Mouse (Mus musculus) midbrain, embryonic 13.5 days (tissue): ENCODE measurements around the gene Them4. TPM values are rescaled to one million over a fixed set of nuclear protein-coding genes. Genes with fewer than 3 reads are reported as not detected.

Experiments used
- ATAC-seq: fragments of 200-750 bp; cut with Nextera tagmentation; 2 replicates; pipeline ENCODE4 v1.8.0; 2017; ENCODE audit warnings: mild to moderate bottlenecking, moderate TSS enrichment, moderate library complexity
- H3K27ac ChIP-seq: fragments of 300-500 bp; sonication (generic); 2 replicates; pipeline ENCODE4 v1.5.1; 2015; ENCODE audit warnings: inconsistent platforms, mild to moderate bottlenecking, moderate library complexity
- H3K27me3 ChIP-seq: fragments of 300-500 bp; sonication (generic); 2 replicates; pipeline ENCODE4 v1.6.1; 2015; ENCODE audit warnings: mild to moderate bottlenecking, inconsistent platforms
- H3K36me3 ChIP-seq: fragments of 300-500 bp; sonication (generic); 2 replicates; pipeline ENCODE4 v1.6.1; 2015; ENCODE audit warnings: mild to moderate bottlenecking, inconsistent platforms
- H3K4me1 ChIP-seq: fragments of 300-500 bp; sonication (generic); replicated peaks from 2 replicates; pipeline ENCODE4 v1.6.1; 2015; ENCODE audit warnings: inconsistent platforms
- H3K4me2 ChIP-seq: fragments of 300-500 bp; sonication (generic); replicated peaks from 2 replicates; pipeline ENCODE4 v1.6.1; 2015; ENCODE audit warnings: moderate library complexity, mild to moderate bottlenecking, inconsistent platforms
- H3K4me3 ChIP-seq: fragments of 300-500 bp; sonication (generic); replicated peaks from 2 replicates; pipeline ENCODE4 v1.5.1; 2015; ENCODE audit warnings: mild to moderate bottlenecking, inconsistent platforms
- H3K9ac ChIP-seq: fragments of 300-500 bp; sonication (generic); replicated peaks from 2 replicates; pipeline ENCODE4 v1.6.1; 2015; ENCODE audit warnings: mild to moderate bottlenecking, inconsistent platforms
- H3K9me3 ChIP-seq: fragments of 300-500 bp; sonication (generic); 2 replicates; pipeline ENCODE4 v1.6.1; 2016; ENCODE audit warnings: mild to moderate bottlenecking, inconsistent platforms
- WGBS: fragments of 180-500 bp; shearing (Covaris S2); methylation state at CpG from one replicate; pipeline ENCODE4 v1.1.7; 2015; 5-methylcytosine and 5-hydroxymethylcytosine counted together
- polyA plus RNA-seq: library from polyadenylated mRNA; unstranded; fragments of >200 nt; fragmentation: Nextera tagmentation; extraction: Ambion mirVana; gene quantifications from 2 replicates; pipeline ENCODE4 v1.2.1, GENCODE M21; 2015

Them4 gene
- polyA plus RNA-seq, 1 experiment from 2014 or later, result 30.4 TPM

GRCm38 (mm10) chr3:94371637-94372036 is 61.7 kb downstream of the Them4 start:
- Histone ChIP-seq H3K9me3 (no peaks in the 10 kb centered on the region), H3K4me3 (no peak overlapping the region), H3K4me2 (peak overlapping the region; percentile 29), H3K36me3 (no peaks in the 10 kb centered on the region), H3K27ac (no peak overlapping the region), H3K27me3 (peaks cover 8% of the 10 kb centered on the region), H3K4me1 (peaks cover 28% of the 10 kb centered on the region), H3K9ac (no peak overlapping the region)
- 5% methylated on average over 11 of the region's 11 CpGs for WGBS
- ATAC-seq, result peak; percentile 24

- Histone ChIP-seq H3K27ac (no peak overlapping the region), H3K4me2 (peak overlapping the region; percentile 29), H3K36me3 (no peaks in the 10 kb centered on the region), H3K27me3 (peaks cover 8% of the 10 kb centered on the region), H3K9me3 (no peaks in the 10 kb centered on the region), H3K4me1 (peaks cover 28% of the 10 kb centered on the region), H3K9ac (no peak overlapping the region), H3K4me3 (no peak overlapping the region)
- 0 out of 2 replicates have a peak, but pooled peaks have one; percentile 13 for ATAC-seq
- WGBS, result 0% methylated on average over 3 of the region's 3 CpGs
Measured at GRCm38 (mm10) chr3:94372038-94372437, 62.1 kb downstream of the Them4 start.

- no peak within 1 kb of the TSS; the same call in 1 of the 2 replicates for H3K9ac ChIP-seq
- peak; percentile 10; the same call in 1 of the 2 replicates for ATAC-seq
Measured at GRCm38 (mm10) chr3:94372641-94373040, 62.8 kb downstream of the Them4 start, which contains the start of gene Rorc. TSS of gene Rorc (plus strand) at chr3:94372794.

GRCm38 (mm10) chr3:94373090-94373489 is 63.2 kb downstream of the Them4 start:
- Histone ChIP-seq H3K9me3 (no peaks in the 10 kb centered on the region), H3K27me3 (peaks cover 8% of the 10 kb centered on the region), H3K9ac (no peak overlapping the region; the same call in 1 of the 2 replicates), H3K36me3 (no peaks in the 10 kb centered on the region), H3K4me2 (peak overlapping the region; percentile 36), H3K27ac (no peak overlapping the region), H3K4me3 (peak overlapping the region; percentile 17; the same call in 1 of the 2 replicates), H3K4me1 (peaks cover 28% of the 10 kb centered on the region)
- 3% methylated on average over 10 of the region's 10 CpGs for WGBS
- ATAC-seq, result peak; percentile 37

More at GRCm38 (mm10) chr3:94372641-94373040, 62.8 kb downstream of the Them4 start, which contains the start of gene Rorc:
- Histone ChIP-seq H3K27ac (no peak within 1 kb of the TSS), H3K36me3 (no peaks in the 10 kb centered on the region), H3K27me3 (peaks cover 8% of the 10 kb centered on the region), H3K4me3 (peak within 1 kb of the TSS; percentile 17; the same call in 1 of the 2 replicates), H3K4me1 (peaks cover 28% of the 10 kb centered on the region), H3K4me2 (peak within 1 kb of the TSS; percentile 36), H3K9me3 (no peaks in the 10 kb centered on the region)
- WGBS, result 16% methylated on average over 5 of the region's 5 CpGs

- H3K27ac ChIP-seq, result no peak overlapping the region
- WGBS, result 0% methylated on average over 5 of the region's 5 CpGs
- H3K9ac ChIP-seq, result no peak overlapping the region; the same call in 1 of the 2 replicates
- peak; percentile 74 for ATAC-seq
- H3K4me2 ChIP-seq, result peak overlapping the region; percentile 36
- H3K4me3 ChIP-seq, result peak overlapping the region; percentile 17; the same call in 1 of the 2 replicates
- no peaks in the 10 kb centered on the region for H3K9me3 ChIP-seq
- H3K36me3 ChIP-seq, result no peaks in the 10 kb centered on the region
- H3K4me1 ChIP-seq, result peaks cover 28% of the 10 kb centered on the region
- H3K27me3 ChIP-seq, result peaks cover 8% of the 10 kb centered on the region
Measured at GRCm38 (mm10) chr3:94373597-94374011, 63.7 kb downstream of the Them4 start.

- Histone ChIP-seq H3K4me1 (peaks cover 28% of the 10 kb centered on the region), H3K4me2 (no peak overlapping the region), H3K4me3 (no peak overlapping the region), H3K9me3 (no peaks in the 10 kb centered on the region), H3K27me3 (peaks cover 8% of the 10 kb centered on the region), H3K27ac (no peak overlapping the region), H3K9ac (no peak overlapping the region), H3K36me3 (no peaks in the 10 kb centered on the region)
- no peak for ATAC-seq
Measured at GRCm38 (mm10) chr3:94374636-94375035, 64.7 kb downstream of the Them4 start.

GRCm38 (mm10) chr3:94375146-94375545 is 65.3 kb downstream of the Them4 start:
- Histone ChIP-seq H3K4me1 (peaks cover 31% of the 10 kb centered on the region), H3K27me3 (peaks cover 8% of the 10 kb centered on the region), H3K36me3 (no peaks in the 10 kb centered on the region), H3K27ac (no peak overlapping the region), H3K4me2 (no peak overlapping the region), H3K4me3 (no peak overlapping the region), H3K9ac (no peak overlapping the region), H3K9me3 (no peaks in the 10 kb centered on the region)
- no peak for ATAC-seq
- WGBS, result 83% methylated on average over 2 of the region's 2 CpGs

GRCm38 (mm10) chr3:94375861-94376260 is 66.0 kb downstream of the Them4 start:
- ATAC-seq, result no peak
- 36% methylated on average over 5 of the region's 5 CpGs for WGBS
- Histone ChIP-seq H3K27me3 (peaks cover 8% of the 10 kb centered on the region), H3K4me3 (no peak overlapping the region), H3K4me1 (peaks cover 32% of the 10 kb centered on the region), H3K4me2 (no peak overlapping the region), H3K9me3 (no peaks in the 10 kb centered on the region), H3K36me3 (no peaks in the 10 kb centered on the region), H3K27ac (no peak overlapping the region), H3K9ac (no peak overlapping the region)

- no peak for ATAC-seq
- H3K27me3 ChIP-seq, result peaks cover 8% of the 10 kb centered on the region
- no peaks in the 10 kb centered on the region for H3K9me3 ChIP-seq
- no peak overlapping the region for H3K9ac ChIP-seq
- H3K4me3 ChIP-seq, result no peak overlapping the region
- H3K27ac ChIP-seq, result no peak overlapping the region
- WGBS, result 22% methylated on average over 13 of the region's 13 CpGs
- H3K36me3 ChIP-seq, result no peaks in the 10 kb centered on the region
- H3K4me1 ChIP-seq, result peaks cover 22% of the 10 kb centered on the region
- H3K4me2 ChIP-seq, result no peak overlapping the region
Measured at GRCm38 (mm10) chr3:94377028-94377923, 67.4 kb downstream of the Them4 start.

- Histone ChIP-seq H3K9ac (no peak overlapping the region), H3K27me3 (0 out of 2 replicates have a peak, but pooled peaks cover under 1% of the 10 kb centered on the region), H3K27ac (no peak overlapping the region), H3K36me3 (no peaks in the 10 kb centered on the region), H3K4me3 (no peak overlapping the region), H3K4me1 (peaks cover 4% of the 10 kb centered on the region; the same call in 1 of the 2 replicates), H3K9me3 (no peaks in the 10 kb centered on the region), H3K4me2 (no peak overlapping the region)
- ATAC-seq, result no peak
- WGBS, result 26% methylated on average over 9 of the region's 9 CpGs
Measured at GRCm38 (mm10) chr3:94379831-94380510, 70.1 kb downstream of the Them4 start.
